22 mouse cellular contexts compared by ENCODE assay signal in the genomic region with DNA sequence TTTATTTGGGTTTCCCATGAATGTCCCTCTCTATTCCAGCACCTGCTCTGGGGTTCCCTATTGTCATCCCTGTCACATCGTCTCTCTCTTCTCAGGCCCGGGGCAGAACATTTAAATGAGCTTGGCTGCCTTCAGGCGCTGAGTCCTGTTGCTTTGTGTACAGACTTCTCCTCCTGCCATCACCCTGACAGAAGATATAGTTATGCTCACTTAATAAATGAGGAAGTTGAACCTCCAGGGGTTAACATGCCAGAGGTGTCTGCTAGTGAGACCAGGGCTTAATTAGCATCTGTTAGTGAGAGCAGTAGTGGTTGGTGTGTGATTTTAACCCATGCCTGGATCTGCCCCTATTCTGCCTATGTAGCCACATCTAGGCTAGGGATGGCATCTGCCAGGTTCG. TPM values are rescaled to one million over a fixed set of nuclear protein-coding genes. Genes with fewer than 3 reads are reported as not detected.
DNase-seq lines count a peak whose midpoint lies in the region; ATAC-seq and TF ChIP-seq lines count a peak whose summit lies in the region.
"Had no signal": no experiment of that assay in that cellular context is flagged by ENCODE, and none has a peak within 500 bp of the region (broad histone marks: within the 10 kb centered on the region; RNA-seq: fewer than 3 reads in every experiment).

No protein-coding gene starts in this region.

- H3K27me3 ChIP-seq in midbrain, embryonic 13.5 days = no peaks in the 10 kb centered on the region
- no peaks in the 10 kb centered on the region for H3K27me3 ChIP-seq in midbrain, embryonic 11.5 days (ENCODE audit: control insufficient read depth, insufficient read depth, low read length)
- H3K27me3 ChIP-seq in MEL (ENCODE audit: control insufficient read depth in 1 of 2, insufficient read depth in 2 of 2, low read length in 2 of 2) = peaks cover 0 to 3% of the 10 kb centered on the region in 2 experiments; a peak in 2 of 4 replicates
- H3K27me3 ChIP-seq in kidney, embryonic 15.5 days = no peaks in the 10 kb centered on the region
- H3K27me3 ChIP-seq: embryonic facial prominence, embryonic 15.5 days had no signal

- H3K4me1 ChIP-seq in midbrain, embryonic 13.5 days (replicated peaks) = peaks cover 24% of the 10 kb centered on the region
- H3K4me1 ChIP-seq in midbrain, embryonic 11.5 days (ENCODE audit: control insufficient read depth, insufficient read depth, low read length) = peaks cover 11% of the 10 kb centered on the region
- H3K4me1 ChIP-seq in MEL (ENCODE audit: control insufficient read depth in 1 of 2, insufficient read depth in 2 of 2, low read length in 2 of 2) = peaks cover 4 to 6% of the 10 kb centered on the region in 2 experiments
- H3K4me1 ChIP-seq in kidney, embryonic 15.5 days = peaks cover 24% of the 10 kb centered on the region

- WGBS in midbrain, embryonic 13.5 days = 31% methylated on average over 4 of the region's 4 CpGs
- 55% methylated on average over 4 of the region's 4 CpGs for WGBS in midbrain, embryonic 11.5 days
- WGBS in kidney, embryonic 15.5 days = 68% methylated on average over 4 of the region's 4 CpGs

- H3K4me2 ChIP-seq in midbrain, embryonic 13.5 days (replicated peaks) = no peak overlapping the region
- H3K4me2 ChIP-seq in midbrain, embryonic 11.5 days = no peak overlapping the region
- H3K4me2 ChIP-seq in kidney, embryonic 15.5 days = no peak overlapping the region
- H3K4me2 ChIP-seq: embryonic facial prominence, embryonic 15.5 days had no signal

- TF ChIP-seq RAD21 in MEL (IDR thresholded peaks at IDR 0.05; ENCODE audit: low read depth, low read length) = no peak

- DNase-seq in midbrain, embryonic 11.5 days (ENCODE audit: low spot score, missing footprints) = no peak
- peak; percentile 88 for DNase-seq in MEL (ENCODE audit: low read depth, low spot score)
- DNase-seq in left cerebral cortex, postnatal 10 days (ENCODE audit: extremely low spot score in 1 of 2, low spot score in 2 of 2) = no peak
- no peak for DNase-seq in cerebellum, postnatal 25 days
- DNase-seq: cerebellum, adult 2 months; kidney, postnatal 14 days; thymus, postnatal 25 days had no signal

- TF ChIP-seq CTCF in MEL (IDR thresholded peaks at IDR 0.05 in 2 of 3, conservative IDR thresholded peaks at IDR 0.05 in 1 of 3; ENCODE audit: control insufficient read depth in 1 of 3, insufficient read depth in 1 of 3, low read depth in 2 of 3, low read length in 3 of 3, poor library complexity in 1 of 3, severe bottlenecking in 1 of 3) = no peak

- H3K79me2 ChIP-seq in MEL (ENCODE audit: control insufficient read depth, insufficient read depth, low read length, poor library complexity) = no peaks in the 10 kb centered on the region

- H3K27ac ChIP-seq in midbrain, embryonic 13.5 days = peak overlapping the region; percentile 40; the same call in 1 of the 2 replicates
- H3K27ac ChIP-seq in midbrain, embryonic 11.5 days (ENCODE audit: low read depth, low read length) = no peak overlapping the region
- H3K27ac ChIP-seq in MEL (ENCODE audit: control insufficient read depth, low read depth, low read length) = no peak overlapping the region
- H3K27ac ChIP-seq in kidney, embryonic 15.5 days = no peak overlapping the region
- H3K27ac ChIP-seq: embryonic facial prominence, embryonic 15.5 days had no signal

- TF ChIP-seq POLR2A in MEL (IDR thresholded peaks at IDR 0.05; ENCODE audit: control insufficient read depth in 1 of 2, insufficient read depth in 1 of 2, low read depth in 1 of 2, low read length in 2 of 2, poor library complexity in 1 of 2) = no peak

- peak in 1 of 2 experiments; percentile 52; a peak in 1 of 4 replicates for TF ChIP-seq EP300 in MEL (IDR thresholded peaks at IDR 0.05; ENCODE audit: low read depth in 1 of 2, low read length in 2 of 2)

- ATAC-seq in midbrain, embryonic 13.5 days = no peak
- ATAC-seq in midbrain, embryonic 11.5 days (ENCODE audit: low FRiP score) = no peak
- peak; percentile 46 for ATAC-seq in hematopoietic stem cell, adult 5-6 weeks (replicated peaks in 1 of 2; ENCODE audit: insufficient read depth in 1 of 2, low FRiP score in 2 of 2, low TSS enrichment in 1 of 2, low read depth in 1 of 2, poor library complexity in 2 of 2, severe bottlenecking in 2 of 2)
- peak; percentile 31; the same call in 1 of the 2 replicates for ATAC-seq in monocyte, adult 5-6 weeks (replicated peaks; ENCODE audit: insufficient number of reproducible peaks, low FRiP score, low TSS enrichment, poor library complexity, severe bottlenecking)
- no peak for ATAC-seq in kidney, embryonic 15.5 days (replicated peaks; ENCODE audit: low FRiP score)
- ATAC-seq: intestine, embryonic 16.5 days had no signal

- H3K9ac ChIP-seq in midbrain, embryonic 13.5 days (replicated peaks) = no peak overlapping the region
- H3K9ac ChIP-seq in midbrain, embryonic 11.5 days (ENCODE audit: low read length) = no peak overlapping the region
- H3K9ac ChIP-seq in MEL (ENCODE audit: control insufficient read depth, low read depth, low read length, poor library complexity, severe bottlenecking) = no peak overlapping the region
- no peak overlapping the region for H3K9ac ChIP-seq in kidney, embryonic 15.5 days
- H3K9ac ChIP-seq: embryonic facial prominence, embryonic 15.5 days had no signal

- H3K36me3 ChIP-seq in midbrain, embryonic 13.5 days = peaks cover 4% of the 10 kb centered on the region; the same call in 1 of the 2 replicates
- H3K36me3 ChIP-seq in midbrain, embryonic 11.5 days (ENCODE audit: control insufficient read depth, insufficient read depth, low read length) = no peaks in the 10 kb centered on the region
- peaks cover 0 to 9% of the 10 kb centered on the region in 2 experiments; a peak in 2 of 4 replicates for H3K36me3 ChIP-seq in MEL (ENCODE audit: control insufficient read depth in 1 of 2, insufficient read depth in 2 of 2, low read length in 2 of 2)
- no peaks in the 10 kb centered on the region; the same call in 1 of the 2 replicates for H3K36me3 ChIP-seq in kidney, embryonic 15.5 days
- H3K36me3 ChIP-seq: embryonic facial prominence, embryonic 15.5 days had no signal

- H3K4me3 ChIP-seq in midbrain, embryonic 13.5 days (replicated peaks) = no peak overlapping the region
- no peak overlapping the region for H3K4me3 ChIP-seq in midbrain, embryonic 11.5 days (ENCODE audit: low read depth, low read length)
- no peak overlapping the region for H3K4me3 ChIP-seq in MEL (ENCODE audit: control insufficient read depth in 1 of 2, insufficient read depth in 1 of 2, low read depth in 2 of 2, low read length in 2 of 2)
- H3K4me3 ChIP-seq in kidney, embryonic 15.5 days (replicated peaks) = no peak overlapping the region
- H3K4me3 ChIP-seq: embryonic facial prominence, embryonic 15.5 days had no signal

- intact Hi-C loops in left cerebral cortex, postnatal 10 days (cut with DNase I) = no loop called here

- H3K9me3 ChIP-seq in midbrain, embryonic 13.5 days = no peaks in the 10 kb centered on the region
- no peaks in the 10 kb centered on the region for H3K9me3 ChIP-seq in midbrain, embryonic 11.5 days (ENCODE audit: control insufficient read depth, low read length)
- no peaks in the 10 kb centered on the region for H3K9me3 ChIP-seq in MEL (replicated peaks; ENCODE audit: insufficient read depth, low read length)
- H3K9me3 ChIP-seq in kidney, embryonic 15.5 days (replicated peaks) = no peaks in the 10 kb centered on the region
- H3K9me3 ChIP-seq: embryonic facial prominence, embryonic 15.5 days had no signal

TF ChIP-seq in MEL, 35 proteins besides CTCF, POLR2A, EP300 and RAD21 (continues in another document):
- no peak for TF ChIP-seq KAT2A (conservative IDR thresholded peaks at IDR 0.05; ENCODE audit: low read depth, low read length)
- peak; percentile 5; the same call in 1 of the 2 replicates for TF ChIP-seq ETS1 (IDR thresholded peaks at IDR 0.05; ENCODE audit: low read depth, low read length)
- TF ChIP-seq TBP (IDR thresholded peaks at IDR 0.05; ENCODE audit: low read depth, low read length) = no peak
- TF ChIP-seq USF1 (IDR thresholded peaks at IDR 0.05; ENCODE audit: low read depth, low read length) = no peak
- no peak for TF ChIP-seq JUND (IDR thresholded peaks at IDR 0.05; ENCODE audit: low read depth, low read length)
- TF ChIP-seq POLR2AphosphoS5 (IDR thresholded peaks at IDR 0.05; ENCODE audit: borderline replicate concordance, low read depth, low read length) = no peak

RNA-seq across cellular contexts. Expression of a gene that starts 2.0 kb away (rescaled TPM):
- polyA plus RNA-seq in midbrain, embryonic 13.5 days (2015; fragmentation: Nextera tagmentation; extraction: Ambion mirVana) = 13.2 and 14.5 TPM in 2 replicates
- polyA plus RNA-seq in midbrain, embryonic 11.5 days (2014; fragmentation: Nextera tagmentation; extraction: Ambion mirVana) = 14.0 and 15.0 TPM in 2 replicates
- total RNA-seq in MEL (2012; rRNA removed) = 0.19 and 0.42 TPM in 2 replicates
- polyA plus RNA-seq in MEL (2012; ENCODE audit: insufficient read depth in 1 of 2, insufficient read length in 2 of 2, low read depth in 1 of 2, low replicate concordance in 2 of 2, missing spikeins in 1 of 2) = under 1 TPM in 1 of 2 experiments, not detected in 1; 0.52 TPM
- 70.1 and 79.8 TPM in 2 replicates for total RNA-seq in hematopoietic stem cell, adult 5-6 weeks (2017)
- 182 to 271 TPM (median 223 TPM) in 3 replicates for total RNA-seq in monocyte, adult 5-6 weeks (2017)
- 10 to 100 TPM; 43.8 to 45.2 TPM for total RNA-seq in left cerebral cortex, postnatal 10 days (2021)
- polyA plus RNA-seq in kidney, embryonic 15.5 days (2015; fragmentation: Nextera tagmentation; extraction: Ambion mirVana) = 32.7 and 32.9 TPM in 2 replicates

RNA-seq across cellular contexts. Expression of a gene that starts 21.9 kb away (rescaled TPM):
- 0.19 TPM in 1 of 2 replicates, not detected in the other for polyA plus RNA-seq in midbrain, embryonic 13.5 days (2015; fragmentation: Nextera tagmentation; extraction: Ambion mirVana)
- 0.37 and 0.41 TPM in 2 replicates for polyA plus RNA-seq in midbrain, embryonic 11.5 days (2014; fragmentation: Nextera tagmentation; extraction: Ambion mirVana)
- 0.31 and 0.72 TPM in 2 replicates for total RNA-seq in MEL (2012; rRNA removed)
- polyA plus RNA-seq in MEL (2012; ENCODE audit: insufficient read depth in 1 of 2, insufficient read length in 2 of 2, low read depth in 1 of 2, low replicate concordance in 2 of 2, missing spikeins in 1 of 2) = under 1 TPM in 1 of 2 experiments, not detected in 1; 0.42 TPM
- total RNA-seq in hematopoietic stem cell, adult 5-6 weeks (2017) = 47.6 and 48.7 TPM in 2 replicates
- 41.1 to 55.7 TPM (median 42.3 TPM) in 3 replicates for total RNA-seq in monocyte, adult 5-6 weeks (2017)
- total RNA-seq in left cerebral cortex, postnatal 10 days (2021) = under 1 TPM; 0.36 to 0.56 TPM
- 3.2 and 3.3 TPM in 2 replicates for polyA plus RNA-seq in kidney, embryonic 15.5 days (2015; fragmentation: Nextera tagmentation; extraction: Ambion mirVana)

RNA-seq across cellular contexts. Expression of a gene that starts 51.6 kb away (rescaled TPM):
- polyA plus RNA-seq in midbrain, embryonic 13.5 days (2015; fragmentation: Nextera tagmentation; extraction: Ambion mirVana) = not detected in 2 replicates
- polyA plus RNA-seq in midbrain, embryonic 11.5 days (2014; fragmentation: Nextera tagmentation; extraction: Ambion mirVana) = not detected in 2 replicates
- 0.12 and 0.13 TPM in 2 replicates for total RNA-seq in MEL (2012; rRNA removed)
- under 1 TPM in 1 of 2 experiments, not detected in 1; 0.15 TPM for polyA plus RNA-seq in MEL (2012; ENCODE audit: insufficient read depth in 1 of 2, insufficient read length in 2 of 2, low read depth in 1 of 2, low replicate concordance in 2 of 2, missing spikeins in 1 of 2)
- total RNA-seq in hematopoietic stem cell, adult 5-6 weeks (2017) = not detected in 2 replicates
- total RNA-seq in monocyte, adult 5-6 weeks (2017) = not detected in 3 replicates
- total RNA-seq in left cerebral cortex, postnatal 10 days (2021) = not detected
- not detected in 2 replicates for polyA plus RNA-seq in kidney, embryonic 15.5 days (2015; fragmentation: Nextera tagmentation; extraction: Ambion mirVana)
- total RNA-seq: adrenal gland, adult 18-20 months; heart, adult 8-10 months; layer of hippocampus, postnatal 10 days; left cerebral cortex, postnatal 25 days; liver, adult 2 months; megakaryocyte-erythroid progenitor cell, adult 5-6 weeks had no signal
- polyA plus RNA-seq: cerebellum, adult 2 months; embryonic facial prominence, embryonic 15.5 days; forebrain, embryonic 11.5 days; heart, postnatal 0 days; intestine, embryonic 16.5 days; lung, embryonic 16.5 days had no signal

Comparison
In these comparisons a context has a peak if more than half of its experiments do, and no peak if none do; other contexts are left out.
1. ATAC-seq: peak in hematopoietic stem cell, adult 5-6 weeks (2 of 2) and monocyte, adult 5-6 weeks (single experiment); none in midbrain, embryonic 13.5 days (single experiment), midbrain, embryonic 11.5 days (single experiment) and kidney, embryonic 15.5 days (single experiment).
2. RNA of a gene that starts 2.0 kb away (total RNA-seq): 182 to 271 TPM in monocyte, adult 5-6 weeks, 70.1 to 79.8 TPM in hematopoietic stem cell, adult 5-6 weeks and 43.8 to 45.2 TPM in left cerebral cortex, postnatal 10 days; 0.19 to 0.42 TPM in MEL; every median in the first group is over 10 times any median in the second.
3. RNA of a gene that starts 21.9 kb away (total RNA-seq): 47.6 to 48.7 TPM in hematopoietic stem cell, adult 5-6 weeks and 41.1 to 55.7 TPM in monocyte, adult 5-6 weeks; 0.36 to 0.56 TPM in left cerebral cortex, postnatal 10 days and 0.31 to 0.72 TPM in MEL; every median in the first group is over 10 times any median in the second.